Mouse (Mus musculus) lung, adult 2 months (tissue): Measurements from ENCODE around the gene P4ha2.

Experiments used
- CTCF ChIP-seq: fragments of 200-500 bp; IDR thresholded peaks from 2 replicates; pipeline ENCODE4 v1.5.1; 2011; ENCODE audit warnings: mild to moderate bottlenecking, low read length, control low read depth; ENCODE audit not compliant: insufficient read depth
- POLR2A ChIP-seq: fragments of 200-500 bp; IDR thresholded peaks from 2 replicates; pipeline ENCODE4 v1.6.1; 2011; ENCODE audit warnings: low read depth, mild to moderate bottlenecking, control low read depth, low read length, borderline replicate concordance; ENCODE audit errors: extremely low read depth

GRCm38 (mm10) chr11:54105011-54105410 is 5.1 kb downstream of the P4ha2 start:
- no peak for TF ChIP-seq CTCF
- no peak for TF ChIP-seq POLR2A
